Mouse (Mus musculus): ENCODE results near the gene Aes.

Gene Aes

DNA sequence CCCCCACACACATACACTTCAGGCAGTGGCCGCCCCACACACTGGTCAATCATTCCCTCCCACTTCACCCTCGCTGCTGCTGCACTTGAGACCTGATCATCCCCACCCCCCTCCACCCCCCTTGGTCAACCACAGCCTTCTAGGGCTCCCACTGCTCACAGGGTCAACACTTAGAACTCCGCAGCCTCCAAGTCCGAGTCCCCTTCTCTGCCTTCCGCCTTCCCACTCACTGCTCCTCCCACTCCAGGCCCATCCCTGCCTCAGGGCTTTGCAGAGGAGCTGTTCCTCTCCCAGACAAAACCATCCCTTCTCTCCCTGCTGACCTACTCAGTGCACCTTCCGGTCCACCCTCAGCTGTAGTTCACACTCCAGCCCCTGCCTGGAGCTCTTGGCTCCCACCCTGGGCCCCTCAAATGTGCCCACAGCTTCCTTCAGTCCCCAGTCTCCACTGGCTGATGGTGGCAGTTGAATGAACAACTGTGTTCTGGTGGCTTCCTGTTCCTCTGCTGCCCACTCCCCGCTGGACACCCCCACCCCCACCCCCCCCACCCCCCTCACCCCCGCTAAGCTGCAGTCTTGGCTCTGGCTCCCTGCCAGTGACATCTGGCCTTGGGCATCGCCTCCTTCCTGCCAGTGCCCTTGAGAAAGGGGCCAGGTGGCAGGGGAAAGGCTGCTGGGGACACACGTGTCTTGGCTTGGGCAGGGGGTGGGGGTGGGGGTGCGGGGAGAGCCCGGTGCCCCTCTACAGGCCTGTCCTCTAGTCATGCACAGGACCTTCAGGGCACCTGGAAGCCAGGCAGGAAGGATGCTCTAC, 38.1 kb downstream of the Aes start:
- peak; percentile 66 for DNase-seq (ENCODE audit: low spot score)

DNA sequence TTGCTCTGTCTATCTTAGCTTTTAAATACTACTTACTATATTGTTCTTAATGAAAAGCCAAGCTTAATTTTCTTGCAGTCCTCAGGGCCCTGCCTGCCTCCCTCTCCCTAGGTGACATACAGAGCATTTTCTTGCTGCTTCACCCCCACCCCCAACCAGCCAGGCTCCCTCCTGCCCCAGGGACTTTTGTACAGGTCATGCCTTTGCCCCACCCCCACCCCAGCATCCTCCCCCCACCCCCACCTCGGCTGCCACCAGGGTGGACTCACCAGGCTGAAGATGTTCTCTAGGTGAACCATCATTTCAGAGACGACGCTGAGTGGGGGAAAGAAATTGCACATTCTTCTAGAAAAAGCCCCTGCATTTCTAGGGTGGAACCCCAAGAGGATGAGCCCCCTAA, 39.1 kb downstream of the Aes start:
- DNase-seq (ENCODE audit: low spot score) = no peak

DNA sequence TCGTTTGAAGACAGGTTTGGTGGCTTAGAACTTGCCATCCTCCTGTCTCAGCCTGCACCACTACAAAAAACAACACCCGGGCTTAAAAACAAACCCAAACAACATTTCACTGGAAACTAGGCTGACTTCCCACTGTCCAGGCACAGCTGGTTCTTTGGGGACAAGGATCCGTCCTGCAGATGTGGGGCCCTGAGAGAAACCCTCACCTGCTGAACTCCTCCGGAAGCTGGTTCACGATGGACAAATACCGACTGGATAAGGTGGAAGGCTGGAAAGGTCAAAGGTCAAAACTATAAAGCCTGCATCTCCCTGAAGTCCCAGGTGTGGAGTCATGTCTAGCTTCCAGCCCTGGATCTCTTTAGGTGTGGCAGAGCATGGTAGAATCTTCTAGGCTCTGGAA, 39.6 kb downstream of the Aes start:
- DNase-seq (ENCODE audit: low spot score) = no peak

DNA sequence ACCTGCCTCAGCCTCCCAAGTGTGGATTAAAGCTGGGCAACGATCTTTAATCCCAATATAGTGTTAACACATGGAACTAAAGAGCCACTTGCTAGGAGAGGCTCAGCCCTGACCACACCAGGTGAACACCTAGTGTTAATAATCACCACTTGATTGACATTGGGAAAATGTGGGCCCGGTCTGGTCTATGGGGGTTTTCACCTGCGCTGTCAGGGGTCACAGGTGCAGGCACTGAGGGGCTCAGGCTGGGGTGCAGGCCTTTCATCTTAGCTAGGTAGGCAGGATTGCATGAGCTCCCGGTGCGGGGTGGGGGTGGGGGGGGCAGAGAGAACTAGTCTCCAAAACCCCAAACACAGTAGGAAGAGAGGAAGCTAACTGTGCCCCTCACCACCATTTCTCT, 40.3 kb downstream of the Aes start:
- DNase-seq (ENCODE audit: low spot score) = no peak

DNA sequence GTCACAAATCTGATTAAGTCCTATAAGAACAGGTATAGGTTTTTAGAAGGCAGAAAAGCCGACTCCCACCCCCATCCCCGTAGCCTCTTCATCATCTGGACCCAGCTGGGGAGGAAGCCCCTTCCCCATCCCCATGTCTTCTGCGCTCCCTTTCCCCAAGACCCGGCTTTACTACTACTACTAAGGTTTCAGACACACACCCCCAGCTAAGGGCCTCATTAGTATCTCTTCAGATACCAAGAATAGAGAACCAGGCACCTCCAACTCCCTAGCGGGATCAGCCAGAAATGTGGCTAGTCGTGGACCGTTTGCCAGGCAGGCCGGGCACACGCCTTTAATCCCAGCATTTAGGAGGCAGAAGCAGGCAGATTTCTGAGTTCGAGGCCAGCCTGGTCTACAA, 40.8 kb downstream of the Aes start:
- no peak for DNase-seq (ENCODE audit: low spot score)

DNA sequence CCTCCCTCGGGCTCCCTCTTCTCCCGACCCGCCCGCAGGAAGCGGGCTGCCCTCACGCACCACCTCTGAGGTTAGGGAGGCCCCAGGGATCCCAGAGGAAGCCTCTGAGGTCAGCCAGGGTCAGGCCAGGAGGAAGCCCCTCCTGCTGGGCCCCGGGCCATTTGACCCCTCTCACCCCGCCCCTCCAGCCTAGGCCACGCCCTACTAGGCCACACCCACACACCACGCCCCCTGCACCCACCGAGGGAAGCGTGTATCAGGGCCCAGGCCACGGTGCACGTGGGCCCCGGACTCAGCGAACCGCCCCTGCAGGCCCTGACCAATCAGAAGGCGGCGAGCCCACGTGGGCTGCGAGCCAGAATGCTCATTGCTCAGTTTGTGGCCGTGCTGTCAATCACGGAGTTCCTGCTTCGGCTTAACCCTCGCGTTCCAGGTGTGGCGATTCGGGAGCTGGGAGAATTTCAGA, 41.5 kb downstream of the Aes start, which contains the start of gene Tle6:
Tle6 (minus strand) TSS at position 336 of the 466 bp plus-strand sequence.
- DNase-seq (ENCODE audit: low spot score) = peak; percentile 95

DNA sequence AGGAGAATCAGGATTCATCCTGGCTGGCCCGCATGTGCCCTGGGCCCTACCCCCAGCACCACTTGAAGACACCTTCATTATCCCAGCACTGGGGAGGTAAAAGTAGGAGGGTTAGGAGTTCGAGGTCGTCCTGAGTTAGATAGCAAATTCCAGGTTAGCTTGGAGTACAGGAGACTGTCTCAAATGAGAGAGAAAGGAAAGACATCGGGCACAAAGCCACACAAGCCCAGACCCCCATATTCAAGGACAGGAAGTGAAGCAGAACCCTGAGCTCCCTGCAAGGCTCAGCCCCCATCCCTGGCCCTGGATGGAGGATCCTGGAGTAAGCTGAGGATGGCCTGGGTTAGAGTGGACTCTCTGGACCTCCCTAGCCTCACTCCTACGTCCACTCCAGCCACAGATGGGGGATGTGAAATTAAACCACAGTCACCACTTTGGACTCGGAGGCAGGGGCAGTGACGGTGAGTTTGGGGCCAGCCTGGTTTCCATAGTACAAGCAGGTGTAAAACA, 42.2 kb downstream of the Aes start:
- DNase-seq (ENCODE audit: low spot score) = no peak

DNA sequence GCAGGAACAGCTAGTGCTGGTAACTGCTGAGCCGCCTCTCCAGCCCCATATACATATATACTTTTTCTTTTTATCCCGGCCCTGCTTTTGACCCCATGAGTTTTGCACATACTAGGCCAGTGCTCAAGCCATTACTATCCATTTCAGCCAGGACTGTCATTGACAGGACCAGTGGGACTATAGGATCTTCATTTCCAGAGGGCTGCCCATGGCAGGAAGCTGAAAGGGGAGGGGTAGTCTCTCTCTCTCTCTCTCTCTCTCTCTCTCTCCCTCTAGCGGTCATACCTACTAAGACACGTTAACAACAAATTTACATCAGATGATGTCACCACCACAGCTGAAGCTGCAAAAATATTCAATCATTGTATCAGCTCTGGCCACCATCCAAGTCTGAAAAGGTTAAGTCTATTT, 43.5 kb downstream of the Aes start:
- no peak for DNase-seq (ENCODE audit: low spot score)

DNA sequence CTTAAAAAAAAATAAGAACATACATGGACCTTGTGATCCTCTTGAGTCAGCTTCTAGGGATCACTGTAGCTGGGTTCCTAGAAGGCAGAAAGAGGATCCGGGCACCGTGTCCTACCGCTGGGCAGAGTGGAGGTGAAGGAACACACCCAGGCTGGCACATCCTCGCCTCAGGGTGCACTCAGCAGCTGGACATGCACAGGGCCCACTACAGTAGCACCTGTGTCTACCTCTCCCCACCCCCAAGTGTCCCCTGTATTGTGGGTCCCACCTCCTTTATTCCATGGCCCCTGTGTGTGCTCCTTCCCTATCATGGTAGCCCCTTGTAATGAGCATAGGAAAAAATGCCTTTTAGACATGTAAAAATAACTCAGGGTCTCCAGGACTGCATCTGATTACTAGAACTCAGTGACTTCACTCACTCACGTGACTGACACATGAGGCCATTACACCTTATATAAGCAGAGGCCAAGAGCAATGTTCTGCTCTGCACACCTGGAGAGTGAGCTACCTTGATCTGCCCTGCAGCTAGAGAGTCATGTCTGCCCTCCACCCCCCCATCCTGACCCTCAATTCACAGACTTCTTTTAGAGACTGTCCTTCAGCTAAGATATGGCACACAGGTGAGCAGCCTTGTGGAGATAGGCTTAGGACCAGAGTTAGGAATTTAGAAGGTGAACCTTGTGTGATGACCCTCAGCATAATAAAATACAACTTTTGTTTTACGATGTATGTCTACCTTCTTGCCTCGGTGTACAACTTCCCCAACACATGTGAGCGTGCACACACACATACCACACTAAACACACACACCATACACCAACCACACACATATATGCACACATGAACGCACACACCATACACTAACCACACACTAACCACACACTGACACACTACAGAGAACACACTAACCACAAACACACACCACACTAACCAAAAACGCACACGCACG, 45.0 kb downstream of the Aes start:
- DNase-seq (ENCODE audit: low spot score) = no peak

DNA sequence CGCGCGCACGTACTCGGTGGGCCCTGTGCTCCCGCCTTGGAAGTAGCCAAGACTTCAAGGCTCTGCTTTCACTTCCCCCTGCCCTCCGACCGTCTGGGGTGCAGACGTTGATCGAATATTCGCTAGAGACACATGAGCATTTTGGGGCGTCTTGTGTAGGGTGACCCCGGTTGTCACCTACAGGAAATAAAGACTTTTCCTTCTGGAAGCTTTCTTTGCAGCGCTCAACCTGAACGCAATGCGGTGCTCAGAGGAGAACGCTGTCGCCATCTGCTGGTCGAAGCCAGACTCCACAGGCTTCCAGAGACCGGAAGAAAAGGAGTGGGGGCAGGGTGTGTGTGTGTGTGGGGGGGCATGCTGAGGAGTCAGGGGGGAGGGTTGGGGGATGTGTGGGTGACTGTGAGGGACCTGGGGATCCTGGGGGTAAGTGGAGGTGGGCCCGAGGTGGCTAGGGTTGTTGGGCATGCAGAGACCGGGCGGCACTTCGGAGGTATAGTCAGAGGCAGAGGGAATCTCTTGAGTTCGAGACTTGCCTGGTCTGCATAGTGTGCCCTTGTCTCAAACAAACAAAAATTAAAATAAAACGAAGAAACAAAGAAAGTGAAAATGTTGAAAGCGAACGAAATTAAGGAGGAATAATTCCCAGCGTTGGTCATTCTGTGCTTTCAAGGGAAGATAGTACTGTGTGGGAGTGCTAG, 45.8 kb downstream of the Aes start:
- DNase-seq (ENCODE audit: low spot score) = peak; percentile 84

DNA sequence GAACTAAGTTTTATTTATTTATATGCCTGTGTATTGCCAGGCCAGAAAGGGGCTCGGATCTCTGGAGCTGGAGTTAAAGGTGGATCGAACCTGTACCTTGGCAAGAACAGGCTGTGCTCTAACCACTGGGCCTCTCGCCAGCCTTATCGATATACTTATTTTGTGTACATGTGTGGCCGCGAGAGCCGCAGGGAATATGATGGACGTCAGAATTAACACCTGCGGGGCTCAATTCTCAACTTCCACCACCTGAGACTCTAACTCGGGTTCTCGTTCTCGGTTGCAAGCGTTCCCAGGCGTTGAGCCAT, 46.3 kb downstream of the Aes start:
- no peak for DNase-seq (ENCODE audit: low spot score)

DNA sequence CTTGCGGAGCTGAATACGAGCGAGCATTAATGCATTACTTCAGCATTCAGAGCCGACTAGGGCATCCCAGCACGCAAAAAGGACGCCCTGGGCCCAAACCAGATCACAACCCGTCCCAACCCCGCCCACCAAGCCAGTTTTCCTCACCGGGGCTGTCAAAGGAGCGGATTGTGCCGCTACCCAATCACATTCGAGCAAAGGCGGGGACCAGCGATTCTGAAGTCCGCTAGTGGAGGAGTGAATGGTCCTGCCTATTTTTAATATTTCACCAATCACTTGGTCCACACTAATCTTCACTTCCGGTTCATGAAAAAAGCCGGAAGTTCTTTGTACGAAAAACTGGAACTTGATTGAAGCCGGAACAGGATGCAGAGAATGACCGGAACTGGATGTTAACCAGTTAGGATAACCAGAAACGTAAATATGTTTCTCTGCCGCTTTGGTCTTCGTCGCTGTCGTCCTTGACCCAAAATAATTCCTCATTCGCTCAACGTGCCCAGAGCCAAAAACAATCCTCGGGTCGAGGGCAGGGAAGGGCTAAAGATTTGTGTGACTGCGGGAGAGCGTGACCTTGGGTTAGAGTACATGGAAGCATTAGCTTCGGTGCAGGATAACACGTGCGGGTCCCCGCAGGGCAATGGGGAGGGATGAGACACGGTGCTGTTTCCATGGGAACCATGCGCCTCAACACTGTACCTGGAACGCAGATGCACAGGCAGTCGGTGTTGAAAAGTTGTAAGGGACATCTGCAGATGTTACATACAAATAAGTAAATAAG, 46.9 kb downstream of the Aes start, which contains the start of gene BC025920:
BC025920 (plus strand) TSS at position 297 of the 778 bp plus-strand sequence.
- DNase-seq (ENCODE audit: low spot score) = peak; percentile 91

DNA sequence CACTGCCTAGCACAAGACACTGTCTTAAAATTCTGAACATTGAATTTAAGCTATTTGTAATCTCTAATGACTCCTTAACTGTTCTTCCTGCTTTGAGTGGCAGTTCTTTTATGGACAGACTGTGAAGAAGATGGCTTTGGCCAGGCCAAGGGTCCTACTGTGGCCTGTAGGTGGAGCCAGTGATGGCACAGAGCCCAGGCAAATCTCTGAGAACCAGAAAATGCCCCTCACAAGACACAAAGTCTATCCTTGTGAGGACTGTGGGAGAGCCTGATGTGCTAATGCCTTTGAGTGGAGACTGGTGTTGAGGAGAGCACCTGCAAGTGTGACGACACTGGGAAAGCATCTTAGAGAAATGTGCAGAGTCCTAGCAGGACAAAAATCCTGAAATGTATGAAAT, 49.0 kb downstream of the Aes start:
- DNase-seq (ENCODE audit: low spot score) = no peak

DNA sequence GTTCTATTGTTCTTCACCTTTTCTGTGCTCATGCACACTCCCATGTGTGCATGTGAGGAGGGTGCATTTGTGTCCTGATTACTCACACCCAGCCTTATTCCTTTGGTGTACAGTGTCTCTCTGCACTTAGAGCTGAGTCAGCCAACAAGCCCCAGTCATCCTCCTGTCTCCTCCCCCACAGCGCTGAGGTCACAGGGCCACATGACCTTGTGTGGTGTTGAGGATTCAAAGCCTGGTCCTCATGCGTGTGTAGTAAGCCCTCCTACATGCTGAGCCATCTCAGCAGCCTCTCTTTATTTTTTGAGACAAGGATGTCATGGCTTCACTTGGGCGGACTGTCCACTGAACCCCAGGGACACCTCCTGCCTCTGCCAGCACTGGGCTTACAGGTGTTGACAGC, 53.5 kb downstream of the Aes start:
- DNase-seq (ENCODE audit: low spot score) = no peak

DNA sequence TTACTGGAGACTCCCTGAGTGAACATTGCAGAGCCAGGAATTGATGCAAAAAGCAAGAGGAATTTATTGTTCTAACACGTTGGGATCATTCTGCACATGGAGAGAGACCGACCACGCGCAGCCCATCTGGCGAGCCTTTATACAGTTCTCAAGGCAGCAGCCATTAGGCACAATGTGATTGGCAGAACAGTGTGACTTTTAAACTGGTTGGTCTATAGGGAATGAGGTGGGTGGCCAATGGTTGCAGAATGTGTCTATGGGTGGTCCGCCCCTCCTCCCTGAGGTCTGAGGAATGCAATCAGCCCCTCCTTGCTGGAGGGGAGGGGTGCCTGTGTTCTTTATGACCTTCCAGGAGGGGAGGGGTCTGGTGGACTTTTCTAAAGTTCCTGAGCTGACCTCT, 56.2 kb downstream of the Aes start:
- DNase-seq (ENCODE audit: low spot score) = no peak

All from ovary, postnatal 36 days (tissue).